Mouse (Mus musculus) heart, adult 11 months (tissue): ENCODE results near the gene Sumo2.
"Not testable (repeated sequence)": the region's sequence is repeated elsewhere in the genome, so short reads cannot be mapped to it uniquely, and the experiment has no call there.

Source experiments
- DNase-seq: peaks from one replicate; pipeline ENCODE4 v3.0.0; 2022

Gene Sumo2

DNA sequence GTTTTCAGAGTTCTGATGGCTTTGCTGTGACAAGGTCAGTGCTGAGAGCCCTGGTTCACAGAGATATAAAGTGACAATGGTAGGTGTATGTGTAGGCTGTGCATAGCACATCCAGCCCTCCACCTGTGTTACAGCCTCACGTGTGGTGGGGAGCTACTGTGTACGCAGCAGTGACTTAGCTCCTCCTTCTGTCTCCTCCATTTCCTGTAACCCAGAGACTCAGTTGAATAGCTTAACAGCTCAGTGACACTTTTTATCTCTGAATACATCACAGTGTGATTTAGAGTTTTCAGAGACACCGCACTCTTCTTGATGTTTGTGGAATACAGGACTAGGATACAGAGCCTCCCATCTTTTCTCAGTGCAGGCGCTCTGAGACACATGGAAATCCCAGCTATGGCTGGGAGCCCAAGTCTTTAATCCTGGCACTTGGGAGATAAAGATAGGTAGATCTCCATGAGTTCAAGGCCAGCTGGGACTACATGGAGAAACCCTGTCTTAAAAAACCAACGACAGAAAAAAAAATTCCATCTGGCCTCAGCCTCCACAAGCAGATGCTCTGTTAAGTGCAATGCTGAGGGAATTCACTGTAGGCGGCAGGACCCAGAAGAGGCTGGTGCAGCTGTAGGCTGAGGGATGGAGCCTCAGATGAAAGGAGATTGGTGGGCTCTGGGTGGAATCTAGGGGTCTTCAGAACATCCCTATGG lies 54.4 kb downstream of the Sumo2 start:
- no peak for DNase-seq

GRCm38 (mm10) chr11:115478296-115478938 lies 57.7 kb downstream of the Sumo2 start:
- no peak for DNase-seq

- not testable (repeated sequence) for DNase-seq
These were observed 58.7 kb downstream of the Sumo2 start for GRCm38 (mm10) chr11:115477388-115477787.

- not testable (repeated sequence) for DNase-seq
These were observed 59.4 kb downstream of the Sumo2 start for GRCm38 (mm10) chr11:115476630-115477029.

GRCm38 (mm10) chr11:115475758-115476237 lies 60.3 kb downstream of the Sumo2 start:
- no peak for DNase-seq

GRCm38 (mm10) chr11:115475025-115475757 lies 60.9 kb downstream of the Sumo2 start, which contains the start of gene Armc7:
Gene Armc7 (plus strand): TSS chr11:115475667.
- DNase-seq: peak; percentile 100

DNA sequence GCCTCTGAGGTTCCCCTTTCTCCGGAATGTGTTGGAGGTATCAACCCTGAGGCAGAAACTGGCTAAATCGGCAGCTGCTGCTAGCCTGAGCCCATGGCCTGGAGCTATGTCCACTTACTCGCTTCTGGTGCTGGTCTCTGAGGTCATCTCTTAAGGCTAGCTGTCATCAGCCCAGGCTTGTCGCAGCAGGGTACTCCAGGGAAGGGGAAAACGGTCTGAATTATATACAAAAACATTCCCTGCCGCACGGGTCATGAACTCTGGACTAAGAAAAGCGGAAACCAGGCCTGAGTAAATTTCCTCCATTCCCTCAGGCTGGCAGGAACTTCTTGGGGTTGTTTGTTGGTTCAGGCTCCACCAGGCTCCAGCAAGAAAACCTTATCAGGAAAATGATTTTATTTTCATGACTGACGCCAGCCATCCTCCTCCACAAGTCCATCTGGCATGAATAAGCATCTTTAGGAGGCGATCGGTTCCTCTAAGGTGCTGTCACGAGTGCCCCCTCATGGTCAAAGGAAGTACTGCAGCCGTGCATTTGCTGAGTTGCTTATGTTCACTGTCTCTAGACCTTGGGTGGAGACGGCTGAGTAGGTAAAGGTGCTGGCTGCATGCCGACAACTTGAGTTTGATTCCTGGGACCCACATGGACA lies 62.3 kb downstream of the Sumo2 start:
- DNase-seq: peak; percentile 99
